Mouse (Mus musculus) heart, embryonic 14.5 days (tissue): ENCODE measurements around the gene Mast1. TPM values are rescaled to one million over a fixed set of nuclear protein-coding genes. Genes with fewer than 3 reads are reported as not detected.

Source experiments
- ATAC-seq: fragments of 200-750 bp; cut with Nextera tagmentation; 2 replicates; pipeline ENCODE4 v1.8.0; 2017; ENCODE audit warnings: low read depth, moderate TSS enrichment; ENCODE audit not compliant: insufficient number of reproducible peaks, insufficient read depth, low FRiP score
- H3K27ac ChIP-seq, 2 experiments: fragments of 200-500 bp in 1 of 2; fragments of 300-500 bp in 1 of 2; sonication (generic) in 1 of 2; replicated peaks in 1 of 2; 2 replicates each; pipeline ENCODE4 v1.5.1; 2012 to 2014; ENCODE audit warnings: low read depth in 2 of 2, low read length in 2 of 2, control low read depth in 1 of 2, mild to moderate bottlenecking in 1 of 2, mixed read lengths in 1 of 2; ENCODE audit not compliant: control insufficient read depth in 1 of 2, insufficient read depth in 1 of 2
- H3K27me3 ChIP-seq: fragments of 300-500 bp; sonication (generic); 2 replicates; pipeline ENCODE4 v1.6.1; 2014; ENCODE audit warnings: mild to moderate bottlenecking, low read length, control low read depth; ENCODE audit not compliant: control insufficient read depth, insufficient read depth
- H3K36me3 ChIP-seq: fragments of 300-500 bp; sonication (generic); 2 replicates; pipeline ENCODE4 v1.6.1; 2014; ENCODE audit warnings: mild to moderate bottlenecking, control low read depth, low read length, mixed read lengths; ENCODE audit not compliant: control insufficient read depth, insufficient read depth
- H3K4me1 ChIP-seq, 2 experiments: fragments of 200-500 bp in 1 of 2; fragments of 300-500 bp in 1 of 2; sonication (generic) in 1 of 2; 2 replicates each; pipeline ENCODE4 v1.6.1; 2012 to 2014; ENCODE audit warnings: low read length in 2 of 2, control low read depth in 1 of 2, mixed read lengths in 1 of 2; ENCODE audit not compliant: control insufficient read depth in 2 of 2, insufficient read depth in 2 of 2
- H3K4me2 ChIP-seq: fragments of 300-500 bp; sonication (generic); 2 replicates; pipeline ENCODE4 v1.6.1; 2014; ENCODE audit warnings: mild to moderate bottlenecking, low read length
- H3K4me3 ChIP-seq, 2 experiments: fragments of 200-500 bp in 1 of 2; fragments of 300-500 bp in 1 of 2; sonication (generic) in 1 of 2; 2 replicates each; pipeline ENCODE4 v1.5.1; 2012 to 2014; ENCODE audit warnings: low read length in 2 of 2, mild to moderate bottlenecking in 2 of 2, control low read depth in 1 of 2, low read depth in 1 of 2, moderate library complexity in 1 of 2; ENCODE audit not compliant: control insufficient read depth in 1 of 2, insufficient read depth in 1 of 2
- H3K9ac ChIP-seq: fragments of 300-500 bp; sonication (generic); 2 replicates; pipeline ENCODE4 v1.6.1; 2014; ENCODE audit warnings: mild to moderate bottlenecking, low read length
- H3K9me3 ChIP-seq: fragments of 300-500 bp; sonication (generic); 2 replicates; pipeline ENCODE4 v1.6.1; 2016; ENCODE audit warnings: low read length, control low read depth; ENCODE audit not compliant: control insufficient read depth
- WGBS: fragments of 180-500 bp; shearing (Covaris S2); extraction: QIAGEN DNeasy Blood & Tissue Kit; methylation state at CpG from one replicate; pipeline ENCODE4 v1.1.7; 2014; 5-methylcytosine and 5-hydroxymethylcytosine counted together
- polyA plus RNA-seq: library from polyadenylated mRNA; unstranded; fragments of >200 nt; fragmentation: Nextera tagmentation; extraction: Ambion mirVana; gene quantifications from 2 replicates; pipeline ENCODE4 v1.2.1, GENCODE M21; 2014

Gene Mast1
- polyA plus RNA-seq, 1 experiment from 2014 or later: 0.23 TPM

DNA sequence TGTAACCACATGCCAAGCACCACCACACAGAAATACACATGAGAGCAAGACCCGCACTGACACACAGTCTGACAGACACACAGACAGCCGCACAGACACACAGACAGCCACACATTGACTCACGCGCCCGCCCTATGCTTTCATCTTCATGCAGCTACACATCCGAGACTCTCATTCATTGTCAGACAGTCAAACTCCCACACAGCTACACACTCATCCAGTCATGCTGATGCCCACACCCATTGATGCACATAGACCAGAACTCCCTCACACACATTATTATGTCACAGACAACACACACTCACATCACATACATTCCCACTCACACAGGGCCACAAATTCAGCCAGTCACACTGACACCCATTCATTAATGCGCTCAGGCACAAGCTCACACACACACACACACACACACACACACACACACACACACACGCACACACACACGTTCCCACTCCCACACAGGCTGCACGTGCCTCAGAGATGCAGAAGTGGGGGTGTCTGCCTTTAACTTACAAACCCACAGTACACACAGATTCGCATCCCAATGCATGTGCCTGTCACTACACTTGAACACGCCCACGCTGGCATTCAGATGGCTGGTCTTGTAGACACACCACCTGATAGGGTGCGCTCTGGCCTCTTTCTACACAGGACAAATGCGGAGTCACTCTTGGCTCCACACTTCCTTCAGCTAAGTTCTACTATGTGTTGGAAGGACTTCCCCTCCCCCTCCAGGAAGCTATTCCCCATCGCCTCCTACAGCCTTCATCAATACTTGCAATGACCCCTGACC lies 3.2 kb downstream of the Mast1 start:
- no peak for ATAC-seq

DNA sequence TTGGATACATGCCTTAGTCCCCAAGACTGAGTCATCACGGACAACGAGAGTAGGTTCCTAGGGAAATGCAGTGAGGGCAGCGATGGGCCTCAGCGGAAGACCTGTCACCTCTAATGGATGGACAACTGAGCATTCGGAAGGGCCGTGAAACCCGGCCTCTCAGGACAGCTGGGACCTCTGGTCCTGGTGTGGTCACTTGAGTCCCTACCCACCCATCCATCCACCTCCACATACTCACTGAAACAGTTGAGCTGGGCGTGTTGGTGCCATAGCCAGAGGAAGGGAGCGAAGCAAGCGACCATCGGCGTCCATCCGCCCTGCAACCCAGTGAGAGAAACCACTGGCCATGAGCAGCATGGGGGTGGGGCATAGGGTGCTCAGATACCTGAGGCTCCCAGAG lies 6.6 kb downstream of the Mast1 start:
- Histone ChIP-seq H3K27me3 (peaks cover 61% of the 10 kb centered on the region), H3K27ac (no peak overlapping the region), H3K36me3 (no peaks in the 10 kb centered on the region), H3K4me3 (no peak overlapping the region), H3K4me2 (no peak overlapping the region), H3K9ac (no peak overlapping the region), H3K4me1 (peaks cover 2 to 9% of the 10 kb centered on the region in 2 experiments; a peak in 2 of 4 replicates), H3K9me3 (no peaks in the 10 kb centered on the region)
- no peak for ATAC-seq
- WGBS: 75% methylated on average over 13 of the region's 13 CpGs

More for the DNA sequence above, 3.2 kb downstream of the Mast1 start:
- Histone ChIP-seq H3K27me3 (peaks cover 93% of the 10 kb centered on the region), H3K4me3 (no peak overlapping the region), H3K4me1 (peaks cover 4 to 14% of the 10 kb centered on the region in 2 experiments; a peak in 3 of 4 replicates), H3K27ac (no peak overlapping the region), H3K9ac (no peak overlapping the region), H3K36me3 (no peaks in the 10 kb centered on the region), H3K4me2 (no peak overlapping the region), H3K9me3 (no peaks in the 10 kb centered on the region)
- WGBS: 76% methylated on average over 16 of the region's 16 CpGs

DNA sequence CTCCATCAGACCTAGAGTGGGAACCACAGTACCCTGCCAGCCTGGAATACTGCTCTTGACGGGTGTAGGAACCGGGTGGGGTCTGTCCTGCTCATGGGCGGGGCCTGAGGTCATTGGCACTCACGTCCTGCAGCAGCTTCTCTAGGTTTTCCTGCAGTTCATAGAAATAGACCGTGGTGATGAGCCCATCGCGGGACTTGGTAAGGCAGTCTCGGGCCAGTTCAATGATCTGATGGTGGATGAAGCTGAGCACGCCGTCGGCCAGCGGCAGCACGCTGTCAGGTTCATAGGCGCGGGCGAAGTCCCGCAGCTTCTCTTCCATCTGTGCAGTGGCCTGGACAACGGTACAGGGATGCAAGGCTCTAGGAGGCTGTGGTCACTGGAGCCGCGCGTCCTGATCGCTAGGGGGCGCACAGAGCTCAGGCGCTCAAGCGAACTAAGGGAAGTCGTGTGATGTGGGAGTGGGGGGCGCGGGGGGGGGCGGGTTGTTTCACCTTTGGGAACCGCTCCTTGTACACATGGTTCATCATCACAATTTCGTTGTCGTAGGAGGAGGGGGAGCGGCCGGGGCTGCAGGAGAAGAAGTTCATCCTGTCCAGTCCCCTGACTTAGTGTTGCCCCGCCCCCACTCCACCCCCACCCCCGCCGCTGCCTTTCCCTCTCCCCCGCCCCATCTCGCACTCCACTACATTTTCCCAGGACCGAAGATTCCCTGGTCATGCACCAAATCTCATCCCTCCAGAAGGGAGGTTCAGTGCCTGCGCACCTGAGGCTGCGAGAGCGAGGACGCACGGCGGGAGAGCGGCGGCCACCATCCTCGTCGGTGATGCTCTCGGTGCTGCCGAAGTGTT lies 8.5 kb downstream of the Mast1 start:
- WGBS: 2% methylated on average over 52 of the region's 52 CpGs
- no peak for ATAC-seq
- Histone ChIP-seq H3K4me3 (peak overlapping the region; percentile 18 to 27; a peak in 3 of 4 replicates), H3K27me3 (peaks cover 48% of the 10 kb centered on the region), H3K4me2 (peak overlapping the region; percentile 62), H3K36me3 (no peaks in the 10 kb centered on the region), H3K4me1 (peaks cover 0 to 6% of the 10 kb centered on the region in 2 experiments; a peak in 1 of 4 replicates), H3K27ac (no peak overlapping the region), H3K9ac (no peak overlapping the region), H3K9me3 (no peaks in the 10 kb centered on the region)

DNA sequence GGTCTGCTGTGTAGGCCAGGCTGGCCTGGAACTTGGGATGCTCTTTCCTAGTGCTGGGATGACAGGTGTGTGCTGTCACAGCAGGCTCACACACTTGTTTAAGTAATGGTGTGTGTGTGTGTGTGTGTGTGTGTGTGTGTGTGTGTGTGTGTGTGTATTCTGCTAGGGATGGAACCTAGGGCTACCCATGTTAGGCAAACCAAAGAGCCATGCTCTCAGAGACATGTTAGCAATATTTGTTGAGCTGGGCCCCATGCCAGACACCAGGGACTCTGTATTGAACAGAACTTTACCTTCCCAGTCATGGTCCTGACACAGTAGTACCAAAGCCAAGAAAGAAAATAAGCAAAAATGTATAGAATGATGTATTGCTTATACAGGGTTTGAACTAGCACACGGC lies 9.6 kb downstream of the Mast1 start:
- peaks cover 0 to 6% of the 10 kb centered on the region in 2 experiments; a peak in 1 of 4 replicates for H3K4me1 ChIP-seq
- H3K27me3 ChIP-seq: peaks cover 45% of the 10 kb centered on the region
- no peak overlapping the region for H3K4me3 ChIP-seq
- H3K27ac ChIP-seq: no peak overlapping the region
- no peaks in the 10 kb centered on the region for H3K9me3 ChIP-seq
- H3K9ac ChIP-seq: no peak overlapping the region
- no peak for ATAC-seq
- 83% methylated on average over 1 of the region's 1 CpGs for WGBS
- H3K36me3 ChIP-seq: no peaks in the 10 kb centered on the region
- H3K4me2 ChIP-seq: no peak overlapping the region

DNA sequence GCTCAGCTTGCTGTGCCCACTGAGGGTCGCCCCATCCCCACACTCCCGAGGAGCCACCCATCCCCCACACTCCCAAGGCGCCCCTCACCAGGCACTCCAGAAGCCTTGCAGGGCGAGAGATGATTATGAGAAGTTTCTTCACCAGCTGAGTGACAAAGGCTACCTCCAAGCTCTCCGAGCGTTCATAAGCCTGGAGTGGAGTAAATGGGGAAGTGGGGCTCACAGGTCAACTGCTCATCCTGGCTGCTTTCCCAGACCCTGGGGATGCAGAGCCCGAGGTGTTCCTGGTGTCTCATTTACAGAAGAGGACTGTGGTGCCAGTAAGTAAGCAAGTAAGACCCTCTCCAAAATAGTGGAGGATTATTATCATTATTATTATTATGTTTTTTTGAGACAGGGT lies 11.6 kb downstream of the Mast1 start:
- H3K4me2 ChIP-seq: no peak overlapping the region
- WGBS: 58% methylated on average over 7 of the region's 7 CpGs
- no peaks in the 10 kb centered on the region for H3K9me3 ChIP-seq
- H3K4me1 ChIP-seq: peaks cover 0 to 10% of the 10 kb centered on the region in 2 experiments; a peak in 2 of 4 replicates
- no peaks in the 10 kb centered on the region for H3K36me3 ChIP-seq
- no peak overlapping the region for H3K4me3 ChIP-seq
- no peak overlapping the region for H3K27ac ChIP-seq
- H3K27me3 ChIP-seq: peaks cover 26% of the 10 kb centered on the region
- no peak overlapping the region for H3K9ac ChIP-seq
- no peak for ATAC-seq

DNA sequence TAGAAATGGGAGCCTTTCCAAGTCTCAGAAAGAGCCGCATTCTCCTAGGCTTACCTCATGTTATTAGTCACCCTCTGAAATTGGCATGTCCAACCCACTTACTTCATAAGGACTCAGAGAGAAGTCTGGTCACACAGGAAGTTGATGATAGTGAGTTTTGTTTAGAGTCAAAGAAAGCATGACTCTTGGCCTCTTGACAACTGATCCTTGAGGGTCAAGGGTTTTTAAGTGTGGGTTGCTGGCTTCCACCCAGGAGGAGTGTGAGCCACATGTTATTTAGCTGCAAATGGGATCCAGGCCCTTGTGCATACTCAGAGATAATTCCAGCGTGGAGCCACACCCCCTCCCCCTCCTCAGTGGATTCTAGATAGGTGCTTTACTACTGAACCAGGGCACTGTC lies 15.6 kb downstream of the Mast1 start:
- 22% methylated on average over 2 of the region's 2 CpGs for WGBS
- peak; percentile 40 for ATAC-seq
- peaks cover 0 to 3% of the 10 kb centered on the region in 2 experiments; a peak in 1 of 4 replicates for H3K4me1 ChIP-seq
- peaks cover 33% of the 10 kb centered on the region for H3K27me3 ChIP-seq
- no peak overlapping the region for H3K4me2 ChIP-seq
- H3K9me3 ChIP-seq: no peaks in the 10 kb centered on the region
- no peak overlapping the region for H3K27ac ChIP-seq
- no peak overlapping the region for H3K9ac ChIP-seq
- H3K36me3 ChIP-seq: no peaks in the 10 kb centered on the region
- no peak overlapping the region for H3K4me3 ChIP-seq

DNA sequence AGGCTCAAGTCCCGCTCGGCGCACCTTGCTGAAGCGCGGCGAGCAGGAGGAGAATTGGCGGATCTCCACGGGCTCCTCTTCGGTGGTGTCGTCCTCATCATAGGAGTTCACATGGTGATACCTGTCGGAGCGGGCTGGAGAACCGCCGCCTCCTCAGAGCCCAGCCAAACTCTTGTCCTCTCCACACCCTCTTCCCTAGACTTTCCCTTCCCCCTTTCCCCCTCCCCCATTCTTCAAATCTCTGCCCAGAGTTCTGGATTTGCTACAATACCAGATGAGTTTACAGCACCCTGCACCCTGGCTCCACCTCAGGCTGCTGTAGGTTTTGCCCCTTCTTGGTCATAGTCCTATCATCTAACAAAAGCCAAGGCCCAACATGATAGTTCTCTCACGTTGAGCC lies 18.5 kb downstream of the Mast1 start:
- Histone ChIP-seq H3K9ac (no peak overlapping the region), H3K27me3 (peaks cover 44% of the 10 kb centered on the region), H3K36me3 (no peaks in the 10 kb centered on the region), H3K4me3 (no peak overlapping the region), H3K4me2 (no peak overlapping the region), H3K27ac (no peak overlapping the region), H3K9me3 (peaks cover 5% of the 10 kb centered on the region), H3K4me1 (peaks cover 0 to 3% of the 10 kb centered on the region in 2 experiments; a peak in 1 of 4 replicates)
- ATAC-seq: no peak
- 82% methylated on average over 15 of the region's 15 CpGs for WGBS
